24 mouse cellular contexts compared by ENCODE assay signal in the genomic region with DNA sequence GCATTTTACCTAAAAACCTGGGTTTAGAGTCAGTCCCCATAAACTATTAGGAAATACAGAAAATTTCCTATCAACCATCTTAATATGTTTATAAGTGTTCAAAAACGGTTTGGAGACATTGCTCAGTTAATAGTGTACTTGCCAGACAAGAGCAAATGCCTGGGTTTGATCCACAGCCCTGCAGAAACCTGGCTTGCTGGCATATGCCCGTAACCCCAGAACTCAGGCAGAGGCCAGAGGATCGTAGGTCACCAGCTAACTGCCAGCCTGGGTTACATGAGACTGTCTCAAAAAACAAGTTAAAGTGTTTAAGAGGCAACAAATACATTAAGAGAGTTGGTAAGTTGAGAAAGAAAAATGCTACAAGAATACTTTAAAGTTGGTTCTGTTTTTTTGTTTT. TPM values are rescaled to one million over a fixed set of nuclear protein-coding genes. Genes with fewer than 3 reads are reported as not detected.
DNase-seq lines count a peak whose midpoint lies in the region; TF ChIP-seq lines count a peak whose summit lies in the region.
"Had no signal": no experiment of that assay in that cellular context is flagged by ENCODE, and none has a peak within 500 bp of the region (broad histone marks: within the 10 kb centered on the region; RNA-seq: fewer than 3 reads in every experiment).

No protein-coding gene starts in this region.

- peaks cover 69% of the 10 kb centered on the region for H3K79me2 ChIP-seq in myocyte (ENCODE audit: control insufficient read depth, insufficient read depth)

- peak; percentile 54 for DNase-seq in gastrocnemius, adult 2 months
- no peak for DNase-seq in gastrocnemius, postnatal 36 days
- peak; percentile 60 for DNase-seq in kidney, adult 2 months
- no peak for DNase-seq in kidney, adult 11 months
- DNase-seq in adrenal gland, postnatal 14 days = no peak
- DNase-seq: B cell, adult 2 months; cerebellum, adult 11 months; cerebellum, adult 2 months; cerebellum, adult 9-11 months; cerebellum, postnatal 25 days; heart, adult 2 months; heart, postnatal 14 days had no signal

- intact Hi-C loops in gastrocnemius, adult 2 months (cut with DNase I) = loop anchor here (5.0 kb wide), 1 partner anchor 48 kb away; no protein-coding TSS in a partner anchor
- intact Hi-C loops in gastrocnemius, postnatal 36 days (cut with DNase I) = no loop called here

- peak overlapping the region; percentile 6 for H3K4me2 ChIP-seq in myocyte (ENCODE audit: low read depth)
- H3K4me2 ChIP-seq: embryonic facial prominence, embryonic 12.5 days; embryonic facial prominence, embryonic 15.5 days; forebrain, embryonic 12.5 days; forebrain, embryonic 15.5 days; heart, embryonic 13.5 days; hindbrain, embryonic 12.5 days; hindbrain, embryonic 15.5 days had no signal

- no peak overlapping the region for H3ac ChIP-seq in myocyte (ENCODE audit: control insufficient read depth, insufficient read length)

- no peak for TF ChIP-seq CTCF in gastrocnemius, adult 2 months (IDR thresholded peaks at IDR 0.05)
- TF ChIP-seq CTCF in kidney, adult 2 months (conservative IDR thresholded peaks at IDR 0.05; ENCODE audit: insufficient read depth, insufficient read length, low read depth, low read length) = no peak

- 60% methylated on average over 3 of the region's 3 CpGs for WGBS in kidney, adult 2 months

- peak overlapping the region; percentile 17 for H3K4me3 ChIP-seq in gastrocnemius, adult 2 months
- H3K4me3 ChIP-seq in kidney, adult 2 months (ENCODE audit: insufficient read depth, low read depth, low read length) = no peak overlapping the region
- no peak overlapping the region for H3K4me3 ChIP-seq in myocyte
- H3K4me3 ChIP-seq: embryonic facial prominence, embryonic 12.5 days; embryonic facial prominence, embryonic 15.5 days; erythroblast, embryonic 14.5 days; forebrain, embryonic 12.5 days; forebrain, embryonic 15.5 days; heart, adult 2 months; heart, embryonic 10.5 days; heart, embryonic 13.5 days; hindbrain, embryonic 12.5 days; hindbrain, embryonic 15.5 days had no signal

- no peaks in the 10 kb centered on the region for H3K27me3 ChIP-seq in kidney, adult 2 months (replicated peaks; ENCODE audit: control insufficient read depth, insufficient read depth, low read length)
- H3K27me3 ChIP-seq in myocyte (ENCODE audit: control insufficient read depth, insufficient read depth, insufficient read length) = no peaks in the 10 kb centered on the region
- H3K27me3 ChIP-seq: CH12.LX; embryonic facial prominence, embryonic 12.5 days; embryonic facial prominence, embryonic 15.5 days; forebrain, embryonic 12.5 days; forebrain, embryonic 15.5 days; heart, embryonic 13.5 days; hindbrain, embryonic 12.5 days; hindbrain, embryonic 15.5 days; Patski had no signal

- no peaks in the 10 kb centered on the region; the same call in 1 of the 2 replicates for H3K36me3 ChIP-seq in kidney, adult 2 months (ENCODE audit: control insufficient read depth, insufficient read depth, low read length)
- H3K36me3 ChIP-seq in myocyte (ENCODE audit: control insufficient read depth, insufficient read depth) = peaks cover 6% of the 10 kb centered on the region
- H3K36me3 ChIP-seq: embryonic facial prominence, embryonic 12.5 days; embryonic facial prominence, embryonic 15.5 days; forebrain, embryonic 12.5 days; forebrain, embryonic 15.5 days; heart, embryonic 10.5 days; heart, embryonic 13.5 days; hindbrain, embryonic 15.5 days had no signal

- H3K27ac ChIP-seq in gastrocnemius, adult 2 months = peak overlapping the region; percentile 97
- no peak overlapping the region for H3K27ac ChIP-seq in kidney, adult 2 months (ENCODE audit: insufficient read depth, low read depth, low read length)
- H3K27ac ChIP-seq: embryonic facial prominence, embryonic 12.5 days; embryonic facial prominence, embryonic 15.5 days; forebrain, embryonic 12.5 days; forebrain, embryonic 15.5 days; heart, adult 2 months; heart, embryonic 10.5 days; heart, embryonic 13.5 days; hindbrain, embryonic 12.5 days; hindbrain, embryonic 15.5 days had no signal

- H3K4me1 ChIP-seq in kidney, adult 2 months (ENCODE audit: control insufficient read depth, insufficient read depth, low read length) = peaks cover 47% of the 10 kb centered on the region

- TF ChIP-seq POLR2A in kidney, adult 2 months (IDR thresholded peaks at IDR 0.05; ENCODE audit: low read depth, low read length) = no peak
- TF ChIP-seq POLR2A in myocyte (IDR thresholded peaks at IDR 0.05; ENCODE audit: insufficient read length, low read depth) = no peak

TF ChIP-seq in myocyte, 11 proteins besides CTCF, POLR2A, EP300 and RAD21:
- TF ChIP-seq REST (IDR thresholded peaks at IDR 0.05; ENCODE audit: insufficient read depth, insufficient read length) (no peak), MYOD1 (IDR thresholded peaks at IDR 0.05; ENCODE audit: control insufficient read depth in 1 of 3, insufficient read length in 2 of 3, low read depth in 2 of 3) (no peak), TCF3 (IDR thresholded peaks at IDR 0.05; ENCODE audit: insufficient read length, low read depth) (no peak), E2F4 (IDR thresholded peaks at IDR 0.05; ENCODE audit: insufficient read depth) (no peak), TCF12 (IDR thresholded peaks at IDR 0.05; ENCODE audit: insufficient read depth, poor library complexity, severe bottlenecking) (no peak), MYOG (IDR thresholded peaks at IDR 0.05; ENCODE audit: control insufficient read depth in 1 of 3, insufficient read depth in 1 of 3, insufficient read length in 2 of 3, low read depth in 2 of 3) (no peak), SRF (IDR thresholded peaks at IDR 0.05; ENCODE audit: control insufficient read depth, insufficient read length, low read depth) (no peak), USF1 (IDR thresholded peaks at IDR 0.05; ENCODE audit: low read depth) (no peak), POLR2AphosphoS2 (IDR thresholded peaks at IDR 0.05; ENCODE audit: insufficient read length, low read depth) (no peak), MAX (IDR thresholded peaks at IDR 0.05; ENCODE audit: low read depth) (no peak)
TF ChIP-seq in myocyte: peak in this region for 0.

RNA-seq across cellular contexts. Expression of a gene that starts 20.9 kb away (rescaled TPM):
- total RNA-seq in gastrocnemius, adult 2 months (2021) = 10 to 100 TPM; 27.9 to 34.5 TPM
- total RNA-seq in gastrocnemius, postnatal 36 days (2021) = 10 to 100 TPM; 30.3 to 32.3 TPM
- polyA plus RNA-seq in kidney, adult 2 months (2012; rRNA removed) = 16.0 and 21.4 TPM in 2 replicates
- polyA plus RNA-seq in myocyte (2012; fragmentation: generic; extraction: Trizol) = 32.6 TPM
- 48.7 and 51.3 TPM in 2 replicates for total RNA-seq in adrenal gland, postnatal 14 days (2021)

RNA-seq across cellular contexts. Expression of a gene that starts 21.0 kb away (rescaled TPM):
- 10 to 100 TPM; 10.9 to 11.5 TPM for total RNA-seq in gastrocnemius, adult 2 months (2021)
- total RNA-seq in gastrocnemius, postnatal 36 days (2021) = 10 to 100 TPM; 11.4 to 11.5 TPM
- polyA plus RNA-seq in kidney, adult 2 months (2012; rRNA removed) = 46.4 and 46.9 TPM in 2 replicates
- polyA plus RNA-seq in myocyte (2012; fragmentation: generic; extraction: Trizol) = 28.6 TPM
- total RNA-seq in adrenal gland, postnatal 14 days (2021) = 36.5 and 41.0 TPM in 2 replicates

Comparison
In these comparisons a context has a peak if more than half of its experiments do, and no peak if none do; other contexts are left out.
1. DNase-seq: peak in gastrocnemius, adult 2 months (single experiment) and kidney, adult 2 months (single experiment); none in gastrocnemius, postnatal 36 days (0 of 2), kidney, adult 11 months (single experiment) and adrenal gland, postnatal 14 days (single experiment).